Comparison of ENCODE assay signal across 1 mouse cellular context in genomic region chr13:23519416-23519815, GRCm38 (mm10).
TF ChIP-seq lines count a peak whose summit lies in the region.

No protein-coding gene starts in this region.

TF ChIP-seq in myocyte, 11 proteins besides CTCF, POLR2A, EP300 and RAD21 (continued from another document):
- no peak for TF ChIP-seq MAX (IDR thresholded peaks at IDR 0.05; ENCODE audit: low read depth)
- no peak for TF ChIP-seq CEBPB (IDR thresholded peaks at IDR 0.05; ENCODE audit: insufficient read depth, poor library complexity, severe bottlenecking)
- TF ChIP-seq TCF3 (IDR thresholded peaks at IDR 0.05; ENCODE audit: insufficient read length, low read depth): no peak
- no peak for TF ChIP-seq E2F4 (IDR thresholded peaks at IDR 0.05; ENCODE audit: insufficient read depth)
- no peak for TF ChIP-seq REST (IDR thresholded peaks at IDR 0.05; ENCODE audit: insufficient read depth, insufficient read length)
- no peak for TF ChIP-seq MYOG (IDR thresholded peaks at IDR 0.05; ENCODE audit: control insufficient read depth in 1 of 3, insufficient read depth in 1 of 3, insufficient read length in 2 of 3, low read depth in 2 of 3)
